16 mouse cellular contexts compared by ENCODE assay signal in genomic region chr10:128980644-128981365, GRCm38 (mm10). TPM values are rescaled to one million over a fixed set of nuclear protein-coding genes. Genes with fewer than 3 reads are reported as not detected.
DNase-seq lines count a peak whose midpoint lies in the region; ATAC-seq and TF ChIP-seq lines count a peak whose summit lies in the region.
"Had no signal": no experiment of that assay in that cellular context is flagged by ENCODE, and none has a peak within 500 bp of the region (broad histone marks: within the 10 kb centered on the region; RNA-seq: fewer than 3 reads in every experiment).

No protein-coding gene starts in this region.

- H3K4me2 ChIP-seq in lung, embryonic 15.5 days, result no peak overlapping the region
- H3K4me2 ChIP-seq: neural tube, embryonic 13.5 days had no signal

- H3K36me3 ChIP-seq in ES-Bruce4 (ENCODE audit: control insufficient read depth, insufficient read depth, low read length, poor library complexity, severe bottlenecking), result no peaks in the 10 kb centered on the region
- no peaks in the 10 kb centered on the region for H3K36me3 ChIP-seq in lung, embryonic 15.5 days
- H3K36me3 ChIP-seq: forebrain, embryonic 10.5 days; G1E; neural tube, embryonic 13.5 days had no signal

- 51% methylated on average over 3 of the region's 3 CpGs for WGBS in lung, embryonic 15.5 days

- no peak overlapping the region for H3K4me3 ChIP-seq in ES-Bruce4 (ENCODE audit: low read depth, low read length)
- H3K4me3 ChIP-seq in lung, embryonic 15.5 days, result no peak overlapping the region
- H3K4me3 ChIP-seq: forebrain, embryonic 10.5 days; neural tube, embryonic 13.5 days had no signal

- no peaks in the 10 kb centered on the region for H3K9me3 ChIP-seq in ES-Bruce4 (replicated peaks; ENCODE audit: control insufficient read depth, insufficient read depth, low read length, poor library complexity, severe bottlenecking)
- no peaks in the 10 kb centered on the region for H3K9me3 ChIP-seq in lung, embryonic 15.5 days
- H3K9me3 ChIP-seq: forebrain, embryonic 10.5 days; G1E; neural tube, embryonic 13.5 days had no signal

- peak; percentile 64 for ATAC-seq in lung, embryonic 15.5 days (ENCODE audit: borderline replicate concordance, extremely low read depth, low FRiP score, low TSS enrichment)

- peak overlapping the region; percentile 2; the same call in 1 of the 2 replicates for H3K27ac ChIP-seq in ES-Bruce4 (ENCODE audit: insufficient read depth, low read length)
- peak overlapping the region; percentile 45 for H3K27ac ChIP-seq in lung, embryonic 15.5 days
- H3K27ac ChIP-seq: forebrain, embryonic 10.5 days; neural tube, embryonic 13.5 days had no signal

- no peak overlapping the region for H3K9ac ChIP-seq in ES-Bruce4 (ENCODE audit: low read depth, poor library complexity, severe bottlenecking)
- H3K9ac ChIP-seq in lung, embryonic 15.5 days, result no peak overlapping the region
- H3K9ac ChIP-seq: neural tube, embryonic 13.5 days had no signal

- peak; percentile 44 for DNase-seq in kidney, adult 9 months
- DNase-seq in kidney, postnatal 14 days, result no peak
- DNase-seq in Muller cell, postnatal 12 days (ENCODE audit: inconsistent ontology term), result peak; percentile 82
- no peak for DNase-seq in cerebellum, adult 11 months
- DNase-seq in cerebellum, postnatal 25 days, result no peak
- DNase-seq in urinary bladder, adult 18-20 months (ENCODE audit: low spot score in 2 of 2), result no peak
- DNase-seq: adrenal gland, postnatal 14 days; gastrocnemius, postnatal 10 days; kidney, postnatal 36 days; right cerebral cortex, adult 18-20 months had no signal

- H3K27me3 ChIP-seq in ES-Bruce4 (ENCODE audit: control insufficient read depth, insufficient read depth, low read length, poor library complexity, severe bottlenecking), result no peaks in the 10 kb centered on the region
- H3K27me3 ChIP-seq in lung, embryonic 15.5 days, result no peaks in the 10 kb centered on the region
- H3K27me3 ChIP-seq: neural tube, embryonic 13.5 days had no signal

- TF ChIP-seq EP300 in ES-Bruce4 (IDR thresholded peaks at IDR 0.05; ENCODE audit: insufficient read depth, low read depth, low read length), result peak; percentile 55; the same call in 1 of the 2 replicates

- TF ChIP-seq POLR2A in ES-Bruce4 (IDR thresholded peaks at IDR 0.05; ENCODE audit: insufficient read depth, low read length), result no peak

- no peak for TF ChIP-seq CTCF in ES-Bruce4 (IDR thresholded peaks at IDR 0.05; ENCODE audit: low read depth, low read length)

- peaks cover 2% of the 10 kb centered on the region for H3K4me1 ChIP-seq in ES-Bruce4 (ENCODE audit: control insufficient read depth, insufficient read depth, low read length)
- H3K4me1 ChIP-seq in lung, embryonic 15.5 days, result 0 out of 2 replicates have a peak, but pooled peaks cover 4% of the 10 kb centered on the region
- H3K4me1 ChIP-seq: neural tube, embryonic 13.5 days had no signal

RNA-seq across cellular contexts. Expression of gene Olfr9, which starts 8.4 kb away (rescaled TPM):
- not detected in 2 replicates for polyA plus RNA-seq in ES-Bruce4 (2011; ENCODE audit: insufficient read depth, insufficient read length, low read depth, missing spikeins)
- polyA plus RNA-seq in lung, embryonic 15.5 days (2015; fragmentation: Nextera tagmentation; extraction: Ambion mirVana), result not detected in 2 replicates
- polyA plus RNA-seq: forebrain, embryonic 10.5 days; G1E; hindbrain, embryonic 11.5 days; neural tube, embryonic 13.5 days had no signal

RNA-seq across cellular contexts. Expression of gene Mettl7b, which starts 20.0 kb away (rescaled TPM):
- polyA plus RNA-seq in ES-Bruce4 (2011; ENCODE audit: insufficient read depth, insufficient read length, low read depth, missing spikeins), result not detected in 2 replicates
- polyA plus RNA-seq in lung, embryonic 15.5 days (2015; fragmentation: Nextera tagmentation; extraction: Ambion mirVana), result not detected in 2 replicates
- polyA plus RNA-seq: forebrain, embryonic 10.5 days; G1E; hindbrain, embryonic 11.5 days had no signal

RNA-seq across cellular contexts. Expression of gene Olfr763, which starts 29.8 kb away (rescaled TPM):
- polyA plus RNA-seq in ES-Bruce4 (2011; ENCODE audit: insufficient read depth, insufficient read length, low read depth, missing spikeins), result not detected in 2 replicates
- polyA plus RNA-seq in lung, embryonic 15.5 days (2015; fragmentation: Nextera tagmentation; extraction: Ambion mirVana), result not detected in 2 replicates
- polyA plus RNA-seq: forebrain, embryonic 10.5 days; G1E; hindbrain, embryonic 11.5 days; neural tube, embryonic 13.5 days had no signal

RNA-seq across cellular contexts. Expression of gene Itga7, which starts 47.2 kb away (rescaled TPM):
- 1.6 and 3.2 TPM in 2 replicates for polyA plus RNA-seq in ES-Bruce4 (2011; ENCODE audit: insufficient read depth, insufficient read length, low read depth, missing spikeins)
- 5.0 TPM in 2 replicates for polyA plus RNA-seq in lung, embryonic 15.5 days (2015; fragmentation: Nextera tagmentation; extraction: Ambion mirVana)

RNA-seq across cellular contexts. Expression of gene Bloc1s1, which starts 57.0 kb away (rescaled TPM):
- polyA plus RNA-seq in ES-Bruce4 (2011; ENCODE audit: insufficient read depth, insufficient read length, low read depth, missing spikeins), result 36.7 and 44.5 TPM in 2 replicates
- 186 and 195 TPM in 2 replicates for polyA plus RNA-seq in lung, embryonic 15.5 days (2015; fragmentation: Nextera tagmentation; extraction: Ambion mirVana)

Comparison
In these comparisons a context has a peak if more than half of its experiments do, and no peak if none do; other contexts are left out.
1. DNase-seq: peak in kidney, adult 9 months (single experiment) and Muller cell, postnatal 12 days (single experiment); none in kidney, postnatal 14 days (single experiment), cerebellum, adult 11 months (single experiment), cerebellum, postnatal 25 days (0 of 2) and urinary bladder, adult 18-20 months (0 of 2).